Mouse (Mus musculus) layer of hippocampus, adult 18-20 months (tissue): Measurements from ENCODE around the gene Wdr86. TPM values are rescaled to one million over a fixed set of nuclear protein-coding genes. Genes with fewer than 3 reads are reported as not detected.
A peak's percentile ranks its signal among the peaks of the same experiment; 100 is the strongest.
"Not testable (repeated sequence)": the region's sequence is repeated elsewhere in the genome, so short reads cannot be mapped to it uniquely, and the experiment has no call there.

Experiments used
- DNase-seq, 2 experiments: peaks; one replicate each; pipeline ENCODE4 v3.0.0; 2022; ENCODE audit warnings: low spot score in 2 of 2
- long read RNA-seq: library from polyadenylated mRNA; stranded (forward); transcript quantifications from one replicate; pipeline ENCODE4 v2.0.0, GENCODE M21; 2021
- total RNA-seq, 2 experiments: library from RNA; stranded (reverse); gene quantifications; 2 replicates each; pipeline ENCODE4 v1.2.3; 2021

Gene Wdr86
- total RNA-seq = under 1 TPM; 0.33 to 0.62 TPM
- long read RNA-seq, partial matches to known transcripts = 0 of 1 reads
- long read RNA-seq, other reads (novel, unspliced or antisense) = 1 of 1 reads

DNA sequence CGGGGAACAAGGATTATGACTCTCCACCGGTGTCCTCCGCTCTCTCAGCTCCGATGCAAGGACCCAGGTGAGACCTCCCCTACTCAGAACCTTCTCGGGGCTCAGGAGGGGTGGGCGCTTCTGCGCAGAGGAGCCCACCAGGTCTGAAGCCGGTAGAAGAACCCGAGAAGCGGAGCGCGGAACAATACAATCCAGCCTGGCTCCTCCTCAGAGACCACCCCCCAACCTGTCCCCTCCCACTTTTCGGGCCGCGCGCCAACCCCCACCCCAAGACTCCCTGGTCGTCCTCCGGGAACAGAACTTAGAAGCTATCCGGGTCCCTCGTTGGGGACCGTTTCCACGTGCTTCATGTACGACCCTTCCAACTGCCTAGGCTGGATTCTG is at the start of gene Wdr86:
Gene Wdr86, minus strand, starts transcription at position 240 of the 384 bp plus-strand sequence.
- DNase-seq = no peak

DNA sequence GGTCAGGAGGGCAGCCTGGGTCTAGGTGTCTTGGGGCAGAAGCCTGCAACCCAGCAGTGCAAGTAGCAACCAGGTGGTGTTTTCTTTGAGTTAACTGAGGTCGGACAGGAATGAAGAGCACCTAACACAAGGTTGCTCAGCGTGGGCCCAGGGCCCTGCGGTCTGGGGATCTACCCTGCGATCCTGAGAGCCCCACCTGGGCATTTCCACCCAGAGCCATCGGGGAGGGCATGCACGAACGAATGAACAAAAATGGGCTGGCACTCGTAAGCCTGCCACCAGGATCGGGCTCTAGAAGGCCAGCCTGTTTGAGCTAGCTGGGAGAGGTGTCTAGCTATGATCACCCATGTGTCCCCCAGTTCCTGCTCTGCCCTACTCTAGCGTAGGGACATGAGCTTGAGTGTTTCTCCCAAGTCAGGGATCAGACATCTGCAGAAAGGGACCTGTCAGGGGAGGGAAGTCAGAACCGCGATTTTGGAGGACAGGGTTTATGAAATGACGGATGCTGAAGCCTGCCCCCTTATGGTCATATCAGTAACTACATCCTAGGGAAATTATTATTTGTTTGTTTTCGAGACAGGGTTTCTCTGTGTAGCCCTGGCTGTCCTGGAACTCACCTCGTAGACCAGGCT is 49.5 kb upstream of the Wdr86 start:
- peak in 1 of 2 experiments; percentile 44 for DNase-seq

DNA sequence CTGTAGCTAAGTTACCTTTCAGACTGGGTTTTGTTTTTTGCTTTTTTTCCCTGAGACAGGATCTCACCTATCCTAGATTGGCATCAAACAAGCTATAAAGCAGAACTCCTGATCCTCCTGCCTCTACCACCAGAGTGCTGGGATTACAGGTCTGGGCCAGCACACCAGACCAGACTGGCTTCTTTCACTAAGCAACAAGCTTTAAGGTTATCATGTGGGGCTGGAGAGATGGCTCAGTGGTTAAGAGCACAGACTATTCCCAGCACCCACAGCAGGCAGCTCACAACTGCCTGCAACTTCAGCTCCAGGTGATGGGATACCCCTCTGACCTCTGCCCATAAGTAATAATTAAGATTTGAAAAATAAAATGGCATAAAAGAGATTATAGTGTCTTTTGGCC is 48.8 kb upstream of the Wdr86 start:
- DNase-seq = no peak

GRCm38 (mm10) chr5:24778843-24779140 is 48.3 kb upstream of the Wdr86 start:
- no peak for DNase-seq

DNA sequence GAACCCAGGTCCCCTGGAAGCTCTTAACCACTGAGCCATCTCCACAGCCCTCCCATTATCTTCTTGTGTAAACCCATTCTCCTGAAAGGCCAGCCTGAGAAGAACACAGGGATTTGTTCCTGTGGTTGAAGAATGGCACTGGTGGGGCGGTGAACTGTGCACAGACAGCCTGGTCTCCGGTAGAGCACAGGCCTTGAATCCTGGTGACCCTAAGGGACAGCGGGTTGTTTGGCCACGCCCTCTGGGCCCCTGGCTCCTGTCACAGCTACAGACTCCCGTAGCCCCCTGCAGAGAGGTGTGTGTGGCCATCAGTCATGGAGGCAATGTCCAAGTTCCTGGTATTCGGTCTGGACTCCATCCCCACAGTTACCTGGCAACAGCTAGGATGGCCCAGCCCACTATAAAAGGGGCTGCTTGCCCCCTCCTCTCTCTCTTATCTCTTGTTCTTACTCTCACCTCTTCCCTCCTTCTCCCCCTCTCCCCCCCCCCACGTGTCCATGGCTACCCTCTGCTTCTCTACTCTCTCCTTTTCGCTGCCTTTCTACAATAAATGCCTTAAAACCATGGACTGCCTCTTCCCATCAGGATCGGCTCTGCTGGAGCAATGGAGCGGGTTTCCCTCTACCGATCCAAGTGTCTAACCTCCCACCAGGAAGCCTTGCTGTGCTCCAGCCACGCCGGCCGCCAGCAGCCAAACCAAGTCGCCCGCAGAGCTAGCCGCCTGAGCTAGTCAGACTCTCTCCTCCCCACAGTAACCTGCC is 47.7 kb upstream of the Wdr86 start:
- no peak for DNase-seq

GRCm38 (mm10) chr5:24776681-24777080 is 46.2 kb upstream of the Wdr86 start:
- DNase-seq = no peak

- not testable (repeated sequence) for DNase-seq
Measured at GRCm38 (mm10) chr5:24774549-24774948, 44.0 kb upstream of the Wdr86 start.

DNA sequence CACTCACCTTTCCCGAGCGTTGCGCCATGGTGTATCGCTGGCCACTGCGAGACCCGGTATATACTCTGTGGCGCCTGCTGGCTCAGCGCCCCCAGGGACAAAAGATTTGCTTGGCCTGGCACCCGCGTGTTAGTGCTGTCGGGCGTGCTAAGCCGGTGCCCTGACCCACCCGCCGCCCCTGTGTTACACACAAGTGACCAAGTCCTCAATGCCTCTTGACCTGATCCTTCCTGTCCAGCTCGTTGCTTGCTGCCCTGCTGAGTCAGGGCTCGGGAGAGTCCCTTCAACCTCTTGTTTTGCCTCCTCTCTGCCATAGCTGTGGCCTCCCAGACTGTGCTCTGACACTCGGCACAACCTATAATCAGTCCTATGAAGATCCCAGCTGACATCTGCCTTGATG is 27.3 kb upstream of the Wdr86 start, which contains the start of gene Crygn:
Gene Crygn, minus strand, starts transcription at position 193 of the 400 bp plus-strand sequence.
- no peak for DNase-seq

DNA sequence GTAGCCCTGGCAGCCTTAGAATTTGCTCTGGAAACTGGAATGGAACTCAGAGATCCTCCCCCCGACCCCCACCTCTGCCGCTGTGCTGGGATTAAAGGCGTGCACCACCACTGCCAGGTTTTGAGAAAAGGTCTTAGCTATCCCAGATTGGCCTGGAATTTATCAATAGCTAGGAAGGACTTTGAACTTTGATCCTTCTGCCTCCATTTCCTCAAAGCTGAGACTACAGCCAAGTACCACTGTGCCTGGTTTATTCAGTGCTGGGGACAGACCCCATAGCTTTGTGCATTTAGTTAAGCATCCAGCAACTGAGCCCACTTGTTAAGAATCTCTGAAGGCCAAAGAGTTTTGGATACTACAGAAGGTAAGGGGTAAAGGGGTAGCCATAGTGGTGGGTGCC is 26.4 kb upstream of the Wdr86 start:
- DNase-seq = no peak

DNA sequence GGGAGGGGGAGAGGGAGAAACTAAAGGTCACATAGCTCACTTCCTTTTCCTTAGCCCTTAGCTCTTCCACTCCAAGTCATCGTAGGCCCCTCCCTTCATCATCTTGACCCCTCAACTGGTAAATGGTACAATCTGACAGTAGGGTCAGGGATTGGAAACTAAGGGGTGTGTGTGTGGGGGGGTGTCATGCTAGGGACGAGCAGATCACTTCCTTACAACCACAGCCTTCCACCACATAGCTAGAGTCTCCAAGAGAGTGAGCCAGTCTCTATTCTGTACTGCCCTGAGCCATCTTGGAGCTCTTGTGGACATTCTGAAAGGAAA is 21.6 kb upstream of the Wdr86 start:
- no peak for DNase-seq

- DNase-seq = peak in 1 of 2 experiments; percentile 39
Measured at GRCm38 (mm10) chr5:24751305-24752174, 21.0 kb upstream of the Wdr86 start.

- peak; percentile 77 to 86 for DNase-seq
Measured at GRCm38 (mm10) chr5:24750321-24751304, 20.1 kb upstream of the Wdr86 start.

DNA sequence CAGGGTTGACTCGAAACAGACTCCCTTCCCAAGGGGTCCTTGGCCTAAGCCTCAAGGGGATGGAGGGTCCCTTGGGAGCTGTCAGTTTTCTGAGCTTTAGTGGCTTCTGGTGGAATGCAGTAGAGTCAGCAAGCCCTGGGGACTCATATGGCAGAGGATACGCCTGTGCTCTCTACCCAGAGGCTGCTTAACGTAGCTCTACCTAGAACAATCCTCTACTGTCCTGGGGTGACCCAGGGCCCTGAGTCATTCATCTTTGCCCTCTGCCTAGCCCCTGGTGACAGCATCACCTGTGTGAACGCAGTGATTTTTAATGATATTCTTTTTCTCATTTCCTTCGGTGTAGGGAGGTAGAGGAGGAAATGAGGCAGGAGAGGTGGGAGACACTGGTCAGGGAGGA is 19.2 kb upstream of the Wdr86 start:
- DNase-seq = no peak

DNA sequence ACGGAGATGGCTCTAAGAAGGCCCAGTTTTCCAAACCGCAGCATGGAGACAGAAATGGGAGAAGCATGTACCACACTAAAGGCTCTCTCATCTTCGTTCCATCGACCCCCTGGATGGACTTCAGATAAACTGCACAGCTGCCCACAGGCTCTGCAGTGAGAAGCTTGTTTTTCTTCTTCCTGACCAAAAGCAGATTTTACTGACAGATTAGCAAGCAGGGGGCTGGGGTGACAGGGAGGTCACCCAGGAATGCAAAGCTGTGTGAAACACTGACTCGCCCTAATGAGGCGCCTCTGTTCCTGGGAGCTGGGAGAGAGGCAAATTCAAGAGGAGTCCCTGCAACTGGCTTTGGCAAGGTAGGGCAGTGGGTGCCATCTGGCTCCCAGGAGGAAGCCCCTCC is 17.0 kb upstream of the Wdr86 start:
- DNase-seq = no peak

DNA sequence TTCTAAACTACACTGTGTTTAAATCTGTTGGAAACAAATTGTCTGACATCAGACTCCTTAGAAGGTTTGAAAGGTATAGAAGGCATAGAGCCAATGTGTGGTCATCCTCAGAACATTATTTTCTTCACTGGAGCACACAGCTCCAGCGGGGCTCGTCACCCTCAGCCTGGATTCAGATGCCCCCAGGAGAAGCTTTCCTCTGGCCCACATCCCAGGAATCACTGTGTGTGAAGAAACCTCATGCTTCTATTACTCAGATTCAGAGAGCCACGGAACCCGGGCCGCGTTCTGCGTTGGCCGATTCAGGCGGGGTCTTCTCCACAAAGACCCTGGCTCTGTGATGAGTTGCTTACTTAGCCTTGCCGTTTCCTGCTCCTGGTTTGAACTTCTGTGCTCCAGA is 13.4 kb upstream of the Wdr86 start:
- no peak for DNase-seq

DNA sequence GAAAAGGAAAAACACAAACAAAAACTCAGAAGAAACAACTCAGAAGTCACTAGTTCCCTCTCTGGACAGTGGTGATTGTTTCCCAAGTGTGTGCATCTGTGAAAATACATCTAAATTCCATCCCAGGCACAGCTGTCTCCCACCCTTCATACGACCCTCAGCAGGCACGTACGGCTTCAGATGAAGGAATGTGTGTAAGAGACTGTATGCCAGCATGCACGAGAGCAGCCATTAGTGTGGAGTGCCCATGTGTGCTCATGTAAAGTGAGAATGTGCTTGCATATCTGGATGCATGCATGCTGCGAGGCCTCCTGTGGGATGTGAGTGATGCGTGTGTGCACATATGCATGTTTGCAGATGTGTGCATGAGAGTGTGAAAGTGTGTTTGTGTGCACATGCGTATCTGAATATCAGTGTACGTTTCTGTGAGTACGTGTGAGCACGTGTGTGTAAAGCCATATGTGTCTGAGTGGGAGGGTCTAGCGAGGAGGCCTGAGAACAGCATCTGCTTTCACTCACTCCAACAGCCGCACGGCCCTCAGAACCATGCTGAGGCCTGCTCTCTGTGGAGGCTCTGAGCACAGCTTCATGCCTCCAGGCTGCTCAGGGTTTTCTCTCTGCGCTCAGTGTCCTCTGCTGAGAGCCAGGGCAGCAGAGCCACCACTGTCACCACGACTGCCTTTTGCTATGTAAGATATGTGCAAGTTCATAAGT is 10.8 kb upstream of the Wdr86 start:
- no peak for DNase-seq

DNA sequence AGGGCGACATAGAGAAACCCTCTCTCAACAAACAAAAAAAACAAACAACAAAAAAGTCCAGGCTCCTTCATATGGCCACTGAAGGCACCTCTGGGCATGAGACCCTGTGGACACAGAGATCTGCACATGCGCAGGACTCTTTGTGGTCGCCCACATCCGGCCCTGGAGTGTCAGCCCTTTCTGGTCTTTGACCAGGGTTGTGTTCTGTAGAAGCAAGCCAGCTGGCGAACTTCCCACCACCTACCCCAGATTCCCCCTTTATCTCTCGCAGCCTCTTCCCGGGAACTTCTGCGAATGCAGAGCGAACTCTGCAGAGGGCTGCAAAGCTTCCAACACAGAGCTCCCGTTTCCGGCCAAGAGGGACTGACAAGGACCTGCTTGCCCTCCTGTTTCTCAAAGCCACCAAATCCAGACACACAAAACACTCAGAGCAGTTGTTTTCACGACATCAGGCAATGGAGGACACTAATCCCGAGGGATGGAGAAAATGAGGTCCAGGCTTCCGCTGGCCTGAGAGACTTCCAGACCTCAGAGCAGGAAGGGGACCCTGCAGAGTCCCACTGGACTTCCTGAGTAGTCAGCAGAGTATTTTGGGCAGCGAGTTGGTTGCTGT is 8.7 kb upstream of the Wdr86 start:
- peak in 1 of 2 experiments; percentile 27 for DNase-seq

- DNase-seq = no peak
Measured at GRCm38 (mm10) chr5:24738517-24738916, 8.0 kb upstream of the Wdr86 start.

DNA sequence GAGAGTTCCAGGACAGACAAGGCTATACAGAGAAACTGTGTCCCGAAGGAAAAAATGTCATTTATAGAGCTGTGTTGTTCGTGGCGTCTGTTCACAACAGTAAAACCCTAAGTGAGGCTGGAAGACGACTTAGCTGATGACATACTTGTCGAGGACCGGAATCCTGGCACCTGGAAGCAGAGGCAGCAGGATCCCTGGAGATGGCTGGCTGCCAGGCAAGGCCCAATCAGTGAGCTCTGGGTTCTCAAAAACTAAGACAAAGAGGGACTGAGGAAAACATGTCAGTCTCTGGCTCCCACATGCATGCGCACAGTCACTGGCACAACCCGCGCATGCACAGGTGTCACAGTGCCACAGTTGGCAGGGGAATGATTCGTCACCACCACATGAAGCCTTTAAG is 7.1 kb upstream of the Wdr86 start:
- DNase-seq = no peak
